Mouse (Mus musculus) liver, embryonic 16.5 days (tissue): ENCODE results near the gene Olfr382. TPM values are rescaled to one million over a fixed set of nuclear protein-coding genes. Genes with fewer than 3 reads are reported as not detected.
"Not testable (repeated sequence)": the region's sequence is repeated elsewhere in the genome, so short reads cannot be mapped to it uniquely, and the experiment has no call there.

Experiments used
- ATAC-seq: fragments of 200-750 bp; cut with Nextera tagmentation; 2 replicates; pipeline ENCODE4 v1.8.0; 2017; ENCODE audit warnings: low read depth, mild to moderate bottlenecking, moderate number of reproducible peaks, moderate library complexity
- H3K27ac ChIP-seq: fragments of 300-500 bp; sonication (generic); 2 replicates; pipeline ENCODE4 v1.5.1; 2014; ENCODE audit warnings: mild to moderate bottlenecking, low read length
- H3K27me3 ChIP-seq: fragments of 300-500 bp; sonication (generic); 2 replicates; pipeline ENCODE4 v1.6.1; 2014; ENCODE audit warnings: low read depth, low read length, mixed read lengths; ENCODE audit not compliant: control insufficient read depth, insufficient read depth
- H3K36me3 ChIP-seq: fragments of 300-500 bp; sonication (generic); 2 replicates; pipeline ENCODE4 v1.6.1; 2014; ENCODE audit warnings: mild to moderate bottlenecking; ENCODE audit not compliant: control insufficient read depth, insufficient read depth
- H3K4me1 ChIP-seq: fragments of 300-500 bp; sonication (generic); 2 replicates; pipeline ENCODE4 v1.6.1; 2014; ENCODE audit warnings: low read depth, low read length, mixed read lengths; ENCODE audit not compliant: control insufficient read depth
- H3K4me2 ChIP-seq: fragments of 300-500 bp; sonication (generic); 2 replicates; pipeline ENCODE4 v1.6.1; 2014; ENCODE audit warnings: low read depth, low read length, mixed read lengths
- H3K4me3 ChIP-seq: fragments of 300-500 bp; sonication (generic); 2 replicates; pipeline ENCODE4 v1.5.1; 2014; ENCODE audit warnings: low read depth, mild to moderate bottlenecking, low read length
- H3K9ac ChIP-seq: fragments of 300-500 bp; sonication (generic); 2 replicates; pipeline ENCODE4 v1.6.1; 2014; ENCODE audit warnings: low read depth, low read length
- H3K9me3 ChIP-seq: fragments of 300-500 bp; sonication (generic); replicated peaks from 2 replicates; pipeline ENCODE4 v1.6.1; 2016; ENCODE audit warnings: low read length; ENCODE audit not compliant: control insufficient read depth
- WGBS: fragments of 180-500 bp; shearing (Covaris S2); extraction: QIAGEN DNeasy Blood & Tissue Kit; methylation state at CpG from one replicate; pipeline ENCODE4 v1.1.7; 2014; ENCODE audit not compliant: insufficient replicate concordance; 5-methylcytosine and 5-hydroxymethylcytosine counted together
- polyA plus RNA-seq: library from polyadenylated mRNA; unstranded; fragments of >200 nt; fragmentation: Nextera tagmentation; extraction: Ambion mirVana; gene quantifications from 2 replicates; pipeline ENCODE4 v1.2.1, GENCODE M21; 2015

Olfr382 gene
- polyA plus RNA-seq: not detected in 2 replicates

DNA sequence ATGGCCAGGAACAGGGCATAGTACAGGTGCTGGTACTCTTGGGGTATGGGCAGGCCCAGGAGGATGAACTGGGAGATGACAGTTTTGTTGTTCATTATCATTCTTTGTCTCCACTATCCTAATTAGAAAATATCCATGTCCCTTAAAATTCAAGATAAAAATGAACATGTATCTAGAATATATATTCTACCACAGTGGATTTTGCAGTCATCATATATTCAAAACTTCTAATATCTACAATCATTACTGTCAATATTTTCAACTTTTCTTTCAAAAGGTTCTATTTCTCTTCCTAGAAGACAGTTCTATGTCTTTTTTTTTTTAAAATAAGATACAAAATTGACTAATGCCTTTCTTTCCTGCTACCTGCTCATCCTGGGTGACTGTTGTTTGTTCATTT lies at the start of gene Olfr382:
Gene Olfr382, minus strand, starts transcription at position 101 of the 400 bp plus-strand sequence.
- Histone ChIP-seq H3K4me1 (no peaks in the 10 kb centered on the region), H3K27ac (no peak within 1 kb of the TSS), H3K9me3 (no peaks in the 10 kb centered on the region), H3K4me3 (no peak within 1 kb of the TSS), H3K36me3 (no peaks in the 10 kb centered on the region), H3K4me2 (no peak within 1 kb of the TSS), H3K27me3 (no peaks in the 10 kb centered on the region), H3K9ac (no peak within 1 kb of the TSS)
- ATAC-seq: no peak

DNA sequence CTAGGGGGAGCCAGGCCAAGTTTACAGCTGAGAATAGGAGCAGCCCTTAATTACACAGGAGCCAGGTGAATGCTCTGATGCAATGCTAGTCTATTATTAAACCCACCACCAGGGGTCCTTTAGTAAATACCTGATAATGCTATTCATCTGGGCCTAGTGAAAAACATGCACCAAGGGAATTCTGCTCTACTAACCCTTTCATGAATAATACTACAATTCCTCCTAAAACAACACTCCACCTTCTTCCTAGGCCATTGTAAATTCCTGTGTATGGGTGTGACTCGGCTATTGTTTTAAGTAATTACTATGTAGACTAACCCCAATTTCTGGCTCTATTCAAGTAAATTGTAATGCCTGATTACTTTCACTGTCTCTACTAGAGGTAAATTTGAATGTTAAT lies 12.0 kb upstream of the Olfr382 start:
- not testable (repeated sequence) for H3K4me1 ChIP-seq, H3K27ac ChIP-seq, ATAC-seq, H3K9me3 ChIP-seq, H3K36me3 ChIP-seq, H3K4me3 ChIP-seq, H3K9ac ChIP-seq, H3K27me3 ChIP-seq, H3K4me2 ChIP-seq
- WGBS: 70% methylated on average over 1 of the region's 1 CpGs

DNA sequence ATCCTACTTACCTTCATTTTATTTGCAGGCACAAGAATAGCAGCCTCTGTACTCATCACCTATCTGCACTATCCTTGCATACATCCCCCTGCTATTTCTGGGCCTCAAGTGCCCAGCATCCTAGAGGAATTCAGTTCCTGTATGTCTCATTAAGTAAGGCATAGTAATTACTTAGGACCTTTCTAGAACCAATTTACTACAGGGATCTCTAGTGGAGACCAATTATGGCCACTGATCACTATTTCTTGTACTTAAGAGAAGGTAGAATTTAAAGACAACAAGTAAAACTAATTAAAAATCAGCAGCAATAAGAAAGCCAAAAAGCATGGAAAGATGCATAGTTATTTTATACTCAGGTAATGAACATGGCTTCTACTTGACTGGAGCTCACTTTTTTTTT lies 25.5 kb downstream of the Olfr382 start, which contains the start of gene Olfr381:
Gene Olfr381, minus strand, starts transcription at position 101 of the 400 bp plus-strand sequence.
- no peak for ATAC-seq
- Histone ChIP-seq H3K27me3 (no peaks in the 10 kb centered on the region), H3K27ac (no peak within 1 kb of the TSS), H3K36me3 (no peaks in the 10 kb centered on the region), H3K4me1 (no peaks in the 10 kb centered on the region), H3K9ac (no peak within 1 kb of the TSS), H3K9me3 (no peaks in the 10 kb centered on the region), H3K4me3 (no peak within 1 kb of the TSS), H3K4me2 (no peak within 1 kb of the TSS)

Other genes starting within 250 kb of the Olfr382 start
- gene Trpv3, start 249.8 kb downstream of the Olfr382 start, polyA plus RNA-seq: 0.01 and 0.04 TPM in 2 replicates
- 3.0 and 4.0 TPM in 2 replicates for gene Aspa, start 187.6 kb downstream of the Olfr382 start, polyA plus RNA-seq
- not detected in 2 replicates for gene Gm49340, start 187.5 kb downstream of the Olfr382 start, polyA plus RNA-seq
- 3.2 and 3.3 TPM in 2 replicates for gene Spata22, start 187.5 kb downstream of the Olfr382 start, polyA plus RNA-seq
- gene Olfr20, start 166.4 kb downstream of the Olfr382 start, polyA plus RNA-seq: 0.08 and 0.22 TPM in 2 replicates
- gene Olfr376, start 146.0 kb downstream of the Olfr382 start, polyA plus RNA-seq: not detected in 2 replicates
- gene Olfr1, start 117.6 kb downstream of the Olfr382 start, polyA plus RNA-seq: not detected in 2 replicates
- gene Olfr378, start 88.7 kb downstream of the Olfr382 start, polyA plus RNA-seq: not detected in 2 replicates
- not detected in 2 replicates for gene Olfr380, start 59.7 kb downstream of the Olfr382 start, polyA plus RNA-seq
- gene Olfr381, start 25.6 kb downstream of the Olfr382 start, polyA plus RNA-seq: not detected in 2 replicates
- not detected in 2 replicates for gene Olfr385, start 75.8 kb upstream of the Olfr382 start, polyA plus RNA-seq
- gene Olfr384, start 81.4 kb upstream of the Olfr382 start, polyA plus RNA-seq: not detected in 2 replicates
- gene Zfp735, start 171.6 kb upstream of the Olfr382 start, polyA plus RNA-seq: not detected in 2 replicates